Mouse (Mus musculus): ENCODE measurements at regions not wholly inside any gene's neighbourhood (a gene's known extent, or its start where the extent isn't known, plus 50 kb on each side); places are given as distances from the start of the nearest gene placed in this dataset.
A peak's percentile ranks its signal among the peaks of the same experiment; 100 is the strongest.
"Not testable (repeated sequence)": the region's sequence is repeated elsewhere in the genome, so short reads cannot be mapped to it uniquely, and the experiment has no call there.

GRCm38 (mm10) chr7:73254972-73255371, 120.3 kb upstream of the Rgma start:
- DNase-seq (ENCODE audit: low read depth, low spot score): not testable (repeated sequence)

GRCm38 (mm10) chr7:73260140-73260539, 115.2 kb upstream of the Rgma start:
- DNase-seq (ENCODE audit: low read depth, low spot score): no peak

GRCm38 (mm10) chr7:73261750-73262149, 113.6 kb upstream of the Rgma start:
- DNase-seq (ENCODE audit: low read depth, low spot score): no peak

- DNase-seq (ENCODE audit: low read depth, low spot score): no peak
These were observed 112.8 kb upstream of the Rgma start for GRCm38 (mm10) chr7:73262526-73262925.

- DNase-seq (ENCODE audit: low read depth, low spot score): no peak
These were observed 105.7 kb upstream of the Rgma start for GRCm38 (mm10) chr7:73269626-73270025.

GRCm38 (mm10) chr7:73272787-73273186, 102.5 kb upstream of the Rgma start:
- no peak for DNase-seq (ENCODE audit: low read depth, low spot score)

- DNase-seq (ENCODE audit: low read depth, low spot score): no peak
These were observed 99.5 kb upstream of the Rgma start for GRCm38 (mm10) chr7:73275814-73276271.

GRCm38 (mm10) chr7:73278616-73279015, 96.7 kb upstream of the Rgma start:
- DNase-seq (ENCODE audit: low read depth, low spot score): no peak

- peak; percentile 15 for DNase-seq (ENCODE audit: low read depth, low spot score)
These were observed 95.3 kb upstream of the Rgma start for GRCm38 (mm10) chr7:73279936-73280445.

- no peak for DNase-seq (ENCODE audit: low read depth, low spot score)
These were observed 89.1 kb upstream of the Rgma start for GRCm38 (mm10) chr7:73286244-73286643.

GRCm38 (mm10) chr7:73293337-73293736, 82.0 kb upstream of the Rgma start:
- DNase-seq (ENCODE audit: low read depth, low spot score): no peak

- DNase-seq (ENCODE audit: low read depth, low spot score): no peak
These were observed 80.9 kb upstream of the Rgma start for GRCm38 (mm10) chr7:73294399-73294798.

- peak; percentile 31 for DNase-seq (ENCODE audit: low read depth, low spot score)
These were observed 72.8 kb upstream of the Rgma start for GRCm38 (mm10) chr7:73302501-73302900.

- DNase-seq (ENCODE audit: low read depth, low spot score): no peak
These were observed 71.5 kb upstream of the Rgma start for GRCm38 (mm10) chr7:73303818-73304217.

GRCm38 (mm10) chr7:73304799-73305198, 70.5 kb upstream of the Rgma start:
- no peak for DNase-seq (ENCODE audit: low read depth, low spot score)

GRCm38 (mm10) chr7:73305286-73305975, 69.9 kb upstream of the Rgma start:
- no peak for DNase-seq (ENCODE audit: low read depth, low spot score)

GRCm38 (mm10) chr7:73306296-73306695, 69.0 kb upstream of the Rgma start:
- no peak for DNase-seq (ENCODE audit: low read depth, low spot score)

GRCm38 (mm10) chr7:73306728-73307127, 68.6 kb upstream of the Rgma start:
- no peak for DNase-seq (ENCODE audit: low read depth, low spot score)

- DNase-seq (ENCODE audit: low read depth, low spot score): no peak
These were observed 67.5 kb upstream of the Rgma start for GRCm38 (mm10) chr7:73307586-73308490.

GRCm38 (mm10) chr7:73308981-73309380, 66.3 kb upstream of the Rgma start:
- no peak for DNase-seq (ENCODE audit: low read depth, low spot score)

GRCm38 (mm10) chr7:73310056-73310455, 65.3 kb upstream of the Rgma start:
- DNase-seq (ENCODE audit: low read depth, low spot score): peak; percentile 35

- DNase-seq (ENCODE audit: low read depth, low spot score): no peak
These were observed 64.7 kb upstream of the Rgma start for GRCm38 (mm10) chr7:73310581-73311136.
